Mouse (Mus musculus): Measurements from ENCODE around the gene Mpzl3. TPM values are rescaled to one million over a fixed set of nuclear protein-coding genes. Genes with fewer than 3 reads are reported as not detected.
A peak's percentile ranks its signal among the peaks of the same experiment; 100 is the strongest.

Gene Mpzl3
- total and polyA plus RNA-seq, 2 experiments from 2014 or later: 0.68 to 3.1 TPM

GRCm38 (mm10) chr9:45121769-45122168, 66.8 kb downstream of the Mpzl3 start:
- peak; percentile 72 for DNase-seq (ENCODE audit: low spot score)
- Histone ChIP-seq H3K9me3 (replicated peaks; ENCODE audit: control insufficient read depth, low read length) (no peaks in the 10 kb centered on the region), H3K4me1 (ENCODE audit: control insufficient read depth, insufficient read depth) (0 out of 2 replicates have a peak, but pooled peaks cover 7% of the 10 kb centered on the region), H3K27me3 (ENCODE audit: control insufficient read depth, insufficient read depth, low read length) (0 out of 2 replicates have a peak, but pooled peaks cover 9% of the 10 kb centered on the region), H3K36me3 (replicated peaks; ENCODE audit: control insufficient read depth, insufficient read depth, low read length) (no peaks in the 10 kb centered on the region), H3K4me2 (ENCODE audit: low read depth, low read length) (peak overlapping the region; percentile 49), H3K27ac (ENCODE audit: low read depth) (no peak overlapping the region), H3K4me3 (ENCODE audit: low read depth, low read length) (peak overlapping the region; percentile 14; the same call in 1 of the 2 replicates), H3K9ac (replicated peaks; ENCODE audit: low read depth, low read length) (no peak overlapping the region; the same call in 1 of the 2 replicates)
- TF ChIP-seq EP300 (IDR thresholded peaks at IDR 0.05; ENCODE audit: low read depth) (no peak), CTCF (IDR thresholded peaks at IDR 0.05; ENCODE audit: low read depth) (peak; percentile 90)
- WGBS: 3% methylated on average over 10 of the region's 10 CpGs
- ATAC-seq (ENCODE audit: insufficient read depth, low read depth): peak; percentile 45

- Histone ChIP-seq H3K9me3 (replicated peaks; ENCODE audit: control insufficient read depth, low read length) (no peaks in the 10 kb centered on the region), H3K27ac (ENCODE audit: low read depth) (no peak overlapping the region), H3K4me1 (ENCODE audit: control insufficient read depth, insufficient read depth) (0 out of 2 replicates have a peak, but pooled peaks cover 7% of the 10 kb centered on the region), H3K9ac (replicated peaks; ENCODE audit: low read depth, low read length) (no peak overlapping the region; the same call in 1 of the 2 replicates), H3K27me3 (ENCODE audit: control insufficient read depth, insufficient read depth, low read length) (0 out of 2 replicates have a peak, but pooled peaks cover 9% of the 10 kb centered on the region), H3K36me3 (replicated peaks; ENCODE audit: control insufficient read depth, insufficient read depth, low read length) (no peaks in the 10 kb centered on the region), H3K4me2 (ENCODE audit: low read depth, low read length) (peak overlapping the region; percentile 49), H3K4me3 (ENCODE audit: low read depth, low read length) (peak overlapping the region; percentile 14; the same call in 1 of the 2 replicates)
- ATAC-seq (ENCODE audit: insufficient read depth, low read depth) (no peak), DNase-seq (ENCODE audit: low spot score) (no peak)
- WGBS: 20% methylated on average over 9 of the region's 9 CpGs
- TF ChIP-seq EP300 (IDR thresholded peaks at IDR 0.05; ENCODE audit: low read depth): no peak
- no peak for TF ChIP-seq CTCF (IDR thresholded peaks at IDR 0.05; ENCODE audit: low read depth)
Observed at GRCm38 (mm10) chr9:45122209-45122761, 67.3 kb downstream of the Mpzl3 start.

GRCm38 (mm10) chr9:45125211-45125610, 70.2 kb downstream of the Mpzl3 start:
- Histone ChIP-seq H3K9ac (replicated peaks; ENCODE audit: low read depth, low read length) (no peak overlapping the region), H3K27ac (ENCODE audit: low read depth) (no peak overlapping the region), H3K4me1 (ENCODE audit: control insufficient read depth, insufficient read depth) (no peaks in the 10 kb centered on the region), H3K4me3 (ENCODE audit: low read depth, low read length) (no peak overlapping the region), H3K36me3 (replicated peaks; ENCODE audit: control insufficient read depth, insufficient read depth, low read length) (no peaks in the 10 kb centered on the region), H3K9me3 (replicated peaks; ENCODE audit: control insufficient read depth, low read length) (no peaks in the 10 kb centered on the region), H3K4me2 (ENCODE audit: low read depth, low read length) (no peak overlapping the region), H3K27me3 (ENCODE audit: control insufficient read depth, insufficient read depth, low read length) (0 out of 2 replicates have a peak, but pooled peaks cover 19% of the 10 kb centered on the region)
- WGBS: 86% methylated on average over 14 of the region's 14 CpGs
- no peak for TF ChIP-seq CTCF (IDR thresholded peaks at IDR 0.05; ENCODE audit: low read depth)
- no peak for TF ChIP-seq EP300 (IDR thresholded peaks at IDR 0.05; ENCODE audit: low read depth)
- ATAC-seq (ENCODE audit: insufficient read depth, low read depth): no peak
- no peak for DNase-seq (ENCODE audit: low spot score)

GRCm38 (mm10) chr9:45126941-45127340, 72.0 kb downstream of the Mpzl3 start:
- H3K9ac ChIP-seq (replicated peaks; ENCODE audit: low read depth, low read length): no peak overlapping the region
- no peaks in the 10 kb centered on the region for H3K9me3 ChIP-seq (replicated peaks; ENCODE audit: control insufficient read depth, low read length)
- 49% methylated on average over 7 of the region's 7 CpGs for WGBS
- H3K4me3 ChIP-seq (ENCODE audit: low read depth, low read length): no peak overlapping the region
- 0 out of 2 replicates have a peak, but pooled peaks cover 22% of the 10 kb centered on the region for H3K27me3 ChIP-seq (ENCODE audit: control insufficient read depth, insufficient read depth, low read length)
- H3K36me3 ChIP-seq (replicated peaks; ENCODE audit: control insufficient read depth, insufficient read depth, low read length): no peaks in the 10 kb centered on the region
- no peak overlapping the region for H3K4me2 ChIP-seq (ENCODE audit: low read depth, low read length)
- no peak for TF ChIP-seq EP300 (IDR thresholded peaks at IDR 0.05; ENCODE audit: low read depth)
- no peak for TF ChIP-seq CTCF (IDR thresholded peaks at IDR 0.05; ENCODE audit: low read depth)
- ATAC-seq (ENCODE audit: insufficient read depth, low read depth) (no peak), DNase-seq (ENCODE audit: low spot score) (no peak)
- no peak overlapping the region for H3K27ac ChIP-seq (ENCODE audit: low read depth)
- H3K4me1 ChIP-seq (ENCODE audit: control insufficient read depth, insufficient read depth): no peaks in the 10 kb centered on the region

Other genes with a start within 250 kb of the Mpzl3 start
- gene Kmt2a, start 173.9 kb upstream of the Mpzl3 start, total RNA-seq (2014; rRNA removed; ENCODE audit: low replicate concordance): 4.9 and 7.8 TPM in 2 replicates
- gene Kmt2a, start 173.9 kb upstream of the Mpzl3 start, polyA plus RNA-seq (2015; fragmentation: Nextera tagmentation; extraction: Ambion mirVana): 4.2 and 4.4 TPM in 2 replicates
- gene Atp5l, start 134.4 kb upstream of the Mpzl3 start, total RNA-seq (2014; rRNA removed; ENCODE audit: low replicate concordance): 688 and 746 TPM in 2 replicates
- gene Atp5l, start 134.4 kb upstream of the Mpzl3 start, polyA plus RNA-seq (2015; fragmentation: Nextera tagmentation; extraction: Ambion mirVana): 2,678 and 2,844 TPM in 2 replicates
- gene Ube4a, start 89.6 kb upstream of the Mpzl3 start, total RNA-seq (2014; rRNA removed; ENCODE audit: low replicate concordance): 10.7 and 16.8 TPM in 2 replicates
- gene Ube4a, start 89.6 kb upstream of the Mpzl3 start, polyA plus RNA-seq (2015; fragmentation: Nextera tagmentation; extraction: Ambion mirVana): 9.8 and 9.9 TPM in 2 replicates
- 1.2 TPM in 1 of 2 replicates, not detected in the other for gene Cd3g, start 74.8 kb upstream of the Mpzl3 start, total RNA-seq (2014; rRNA removed; ENCODE audit: low replicate concordance)
- 0.11 TPM in 1 of 2 replicates, not detected in the other for gene Cd3g, start 74.8 kb upstream of the Mpzl3 start, polyA plus RNA-seq (2015; fragmentation: Nextera tagmentation; extraction: Ambion mirVana)
- gene Cd3d, start 73.4 kb upstream of the Mpzl3 start, total RNA-seq (2014; rRNA removed; ENCODE audit: low replicate concordance): 1.9 TPM in 1 of 2 replicates, not detected in the other
- gene Cd3d, start 73.4 kb upstream of the Mpzl3 start, polyA plus RNA-seq (2015; fragmentation: Nextera tagmentation; extraction: Ambion mirVana): not detected in 2 replicates
- 0.27 TPM in 1 of 2 replicates, not detected in the other for gene Cd3e, start 45.6 kb upstream of the Mpzl3 start, total RNA-seq (2014; rRNA removed; ENCODE audit: low replicate concordance)
- 0.14 TPM in 1 of 2 replicates, not detected in the other for gene Cd3e, start 45.6 kb upstream of the Mpzl3 start, polyA plus RNA-seq (2015; fragmentation: Nextera tagmentation; extraction: Ambion mirVana)
- 0.15 and 0.31 TPM in 2 replicates for gene Mpzl2, start 15.4 kb upstream of the Mpzl3 start, total RNA-seq (2014; rRNA removed; ENCODE audit: low replicate concordance)
- 0.41 and 0.42 TPM in 2 replicates for gene Mpzl2, start 15.4 kb upstream of the Mpzl3 start, polyA plus RNA-seq (2015; fragmentation: Nextera tagmentation; extraction: Ambion mirVana)
- not detected in 2 replicates for gene Jaml, start 24.0 kb downstream of the Mpzl3 start, total RNA-seq (2014; rRNA removed; ENCODE audit: low replicate concordance)
- gene Jaml, start 24.0 kb downstream of the Mpzl3 start, polyA plus RNA-seq (2015; fragmentation: Nextera tagmentation; extraction: Ambion mirVana): 0.08 and 0.40 TPM in 2 replicates
- gene Scn2b, start 62.6 kb downstream of the Mpzl3 start, total RNA-seq (2014; rRNA removed; ENCODE audit: low replicate concordance): 0.04 and 0.53 TPM in 2 replicates
- 0.31 and 0.51 TPM in 2 replicates for gene Scn2b, start 62.6 kb downstream of the Mpzl3 start, polyA plus RNA-seq (2015; fragmentation: Nextera tagmentation; extraction: Ambion mirVana)
- 0.27 and 0.57 TPM in 2 replicates for gene Scn4b, start 83.2 kb downstream of the Mpzl3 start, total RNA-seq (2014; rRNA removed; ENCODE audit: low replicate concordance)
- gene Scn4b, start 83.2 kb downstream of the Mpzl3 start, polyA plus RNA-seq (2015; fragmentation: Nextera tagmentation; extraction: Ambion mirVana): 0.10 and 0.11 TPM in 2 replicates
- not detected in 2 replicates for gene BC049352, start 126.8 kb downstream of the Mpzl3 start, total RNA-seq (2014; rRNA removed; ENCODE audit: low replicate concordance)
- gene BC049352, start 126.8 kb downstream of the Mpzl3 start, polyA plus RNA-seq (2015; fragmentation: Nextera tagmentation; extraction: Ambion mirVana): not detected in 2 replicates
- not detected in 2 replicates for gene Tmprss4, start 148.9 kb downstream of the Mpzl3 start, total RNA-seq (2014; rRNA removed; ENCODE audit: low replicate concordance)
- 0.22 TPM in 1 of 2 replicates, not detected in the other for gene Tmprss4, start 148.9 kb downstream of the Mpzl3 start, polyA plus RNA-seq (2015; fragmentation: Nextera tagmentation; extraction: Ambion mirVana)
- gene Il10ra, start 214.0 kb downstream of the Mpzl3 start, total RNA-seq (2014; rRNA removed; ENCODE audit: low replicate concordance): 0.58 and 2.5 TPM in 2 replicates
- gene Il10ra, start 214.0 kb downstream of the Mpzl3 start, polyA plus RNA-seq (2015; fragmentation: Nextera tagmentation; extraction: Ambion mirVana): 0.47 and 0.60 TPM in 2 replicates

Data from heart, postnatal 0 days (tissue).